Mouse (Mus musculus) right cerebral cortex, postnatal 14 days (tissue): Measurements from ENCODE around the gene Gm20388.
"Not testable (repeated sequence)": the region's sequence is repeated elsewhere in the genome, so short reads cannot be mapped to it uniquely, and the experiment has no call there.

Experiments used
- DNase-seq: peaks from one replicate; pipeline ENCODE4 v3.0.0; 2022

Gene Gm20388

GRCm38 (mm10) chr8:121289346-121289745 is 1378.7 kb downstream of the Gm20388 start:
- no peak for DNase-seq

GRCm38 (mm10) chr8:121290547-121290946 is 1379.9 kb downstream of the Gm20388 start:
- no peak for DNase-seq

GRCm38 (mm10) chr8:121293418-121293817 is 1382.8 kb downstream of the Gm20388 start:
- no peak for DNase-seq

GRCm38 (mm10) chr8:121294234-121295108 is 1383.8 kb downstream of the Gm20388 start:
- DNase-seq: no peak

GRCm38 (mm10) chr8:121296082-121296481 is 1385.4 kb downstream of the Gm20388 start:
- DNase-seq: no peak

- DNase-seq: no peak
These were observed 1386.0 kb downstream of the Gm20388 start for GRCm38 (mm10) chr8:121296597-121296996.

GRCm38 (mm10) chr8:121297299-121297698 is 1386.7 kb downstream of the Gm20388 start:
- DNase-seq: no peak

GRCm38 (mm10) chr8:121300066-121300465 is 1389.4 kb downstream of the Gm20388 start:
- no peak for DNase-seq

GRCm38 (mm10) chr8:121300501-121301411 is 1390.1 kb downstream of the Gm20388 start:
- DNase-seq: no peak

GRCm38 (mm10) chr8:121301431-121301830 is 1390.8 kb downstream of the Gm20388 start:
- DNase-seq: no peak

- no peak for DNase-seq
These were observed 1391.5 kb downstream of the Gm20388 start for GRCm38 (mm10) chr8:121301978-121302649.

- peak; percentile 72 for DNase-seq
These were observed 1397.1 kb downstream of the Gm20388 start for GRCm38 (mm10) chr8:121307723-121308122.

- no peak for DNase-seq
These were observed 1400.6 kb downstream of the Gm20388 start for GRCm38 (mm10) chr8:121310976-121311819.

- DNase-seq: no peak
These were observed 1402.8 kb downstream of the Gm20388 start for GRCm38 (mm10) chr8:121313458-121313857.

GRCm38 (mm10) chr8:121314036-121314435 is 1403.4 kb downstream of the Gm20388 start:
- no peak for DNase-seq

GRCm38 (mm10) chr8:121315569-121315968 is 1404.9 kb downstream of the Gm20388 start:
- no peak for DNase-seq

- no peak for DNase-seq
These were observed 1405.4 kb downstream of the Gm20388 start for GRCm38 (mm10) chr8:121316009-121316408.

- not testable (repeated sequence) for DNase-seq
These were observed 1408.1 kb downstream of the Gm20388 start for GRCm38 (mm10) chr8:121318756-121319155.

- no peak for DNase-seq
These were observed 1408.8 kb downstream of the Gm20388 start for GRCm38 (mm10) chr8:121319491-121319890.

- DNase-seq: no peak
These were observed 1415.7 kb downstream of the Gm20388 start for GRCm38 (mm10) chr8:121326164-121326910.

GRCm38 (mm10) chr8:121332436-121332835 is 1421.8 kb downstream of the Gm20388 start:
- no peak for DNase-seq
